Mouse (Mus musculus): ENCODE measurements around the gene Nck2. TPM values are rescaled to one million over a fixed set of nuclear protein-coding genes. Genes with fewer than 3 reads are reported as not detected.

Nck2 gene
- total RNA-seq, 1 experiment, result 20.3 TPM

- Histone ChIP-seq H3K27ac (ENCODE audit: insufficient read depth, low read depth, low read length, poor library complexity, severe bottlenecking) (no peak overlapping the region), H3K4me1 (ENCODE audit: control insufficient read depth in 2 of 2, insufficient read depth in 2 of 2, low read length in 2 of 2, poor library complexity in 1 of 2) (no peaks in the 10 kb centered on the region), H3K9ac (ENCODE audit: insufficient read depth, low read depth, low read length, poor library complexity, severe bottlenecking) (no peak overlapping the region), H3K4me3 (ENCODE audit: insufficient read depth in 1 of 2, low read depth in 1 of 2, low read length in 2 of 2, poor library complexity in 1 of 2, severe bottlenecking in 1 of 2) (no peak overlapping the region), H3K36me3 (ENCODE audit: control insufficient read depth, insufficient read depth, low read length, poor library complexity, severe bottlenecking) (no peaks in the 10 kb centered on the region), H3K9me3 (ENCODE audit: control insufficient read depth, insufficient read depth, low read depth, low read length) (no peaks in the 10 kb centered on the region)
- no peak for DNase-seq (ENCODE audit: low read depth, low spot score)
- TF ChIP-seq CHD2 (IDR thresholded peaks at IDR 0.05; ENCODE audit: low read depth, low read length), result no peak
- TF ChIP-seq ZC3H11A (IDR thresholded peaks at IDR 0.05; ENCODE audit: borderline replicate concordance, low read depth, low read length), result no peak
- TF ChIP-seq ZNF384 (IDR thresholded peaks at IDR 0.05; ENCODE audit: low read depth, low read length), result no peak
- in situ Hi-C loops (cut with MboI; ENCODE audit: low sequenced_read_pairs in 2 of 2, unreplicated experiment in 2 of 2), result no loop called here
Observed at GRCm38 (mm10) chr1:43413749-43414148, 30.6 kb upstream of the Nck2 start.

DNA sequence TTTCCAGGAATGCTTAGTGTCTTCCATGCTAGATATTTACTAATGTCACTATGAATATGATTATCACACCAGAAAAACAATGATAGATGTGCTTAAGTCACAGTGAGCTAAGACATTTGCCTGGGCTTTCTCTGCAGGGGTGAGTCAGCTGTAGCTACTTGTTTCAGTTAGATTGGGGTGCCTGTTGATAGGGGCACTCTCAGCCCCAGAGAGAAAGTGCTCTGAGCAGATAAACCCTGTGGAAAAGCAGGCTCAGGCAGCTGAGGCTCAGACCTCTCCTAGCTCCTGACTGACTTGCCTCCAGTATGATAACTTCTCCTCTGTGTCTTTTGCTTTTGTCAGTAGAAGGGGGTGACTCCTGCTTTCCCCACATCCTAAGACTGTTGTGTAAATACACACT is 30.2 kb upstream of the Nck2 start:
- Histone ChIP-seq H3K4me1 (ENCODE audit: control insufficient read depth in 2 of 2, insufficient read depth in 2 of 2, low read length in 2 of 2, poor library complexity in 1 of 2) (no peaks in the 10 kb centered on the region), H3K9ac (ENCODE audit: insufficient read depth, low read depth, low read length, poor library complexity, severe bottlenecking) (no peak overlapping the region), H3K4me3 (ENCODE audit: insufficient read depth in 1 of 2, low read depth in 1 of 2, low read length in 2 of 2, poor library complexity in 1 of 2, severe bottlenecking in 1 of 2) (no peak overlapping the region), H3K9me3 (ENCODE audit: control insufficient read depth, insufficient read depth, low read depth, low read length) (no peaks in the 10 kb centered on the region), H3K27ac (ENCODE audit: insufficient read depth, low read depth, low read length, poor library complexity, severe bottlenecking) (no peak overlapping the region), H3K36me3 (ENCODE audit: control insufficient read depth, insufficient read depth, low read length, poor library complexity, severe bottlenecking) (no peaks in the 10 kb centered on the region)
- DNase-seq (ENCODE audit: low read depth, low spot score), result no peak
- TF ChIP-seq ZC3H11A (IDR thresholded peaks at IDR 0.05; ENCODE audit: borderline replicate concordance, low read depth, low read length) (no peak), CHD2 (IDR thresholded peaks at IDR 0.05; ENCODE audit: low read depth, low read length) (no peak), HCFC1 (IDR thresholded peaks at IDR 0.05; ENCODE audit: borderline replicate concordance, insufficient read depth, low read length) (no peak), ZNF384 (IDR thresholded peaks at IDR 0.05; ENCODE audit: low read depth, low read length) (no peak), MAFK (IDR thresholded peaks at IDR 0.05; ENCODE audit: insufficient read depth, low read depth, low read length) (no peak)
- in situ Hi-C loops (cut with MboI; ENCODE audit: low sequenced_read_pairs in 2 of 2, unreplicated experiment in 2 of 2), result no loop called here

DNA sequence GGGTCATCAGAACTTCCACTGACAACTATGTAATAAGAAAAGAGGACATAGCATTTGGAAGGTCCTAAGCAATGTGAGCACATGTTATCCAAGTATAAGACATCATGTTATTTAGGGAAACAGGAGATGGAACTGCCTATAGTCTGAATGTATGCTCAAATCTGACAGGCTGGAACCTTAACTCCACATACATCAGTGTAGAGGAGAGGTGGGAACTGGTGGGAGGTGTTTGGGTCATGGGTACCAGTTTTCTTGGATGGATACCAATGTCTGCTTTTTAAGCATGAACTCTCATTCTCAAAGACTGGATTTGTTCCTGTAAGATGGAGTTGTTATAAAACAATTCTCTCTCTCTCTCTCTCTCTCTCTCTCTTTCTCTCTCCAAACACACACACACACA is 29.4 kb upstream of the Nck2 start:
- Histone ChIP-seq H3K27ac (ENCODE audit: insufficient read depth, low read depth, low read length, poor library complexity, severe bottlenecking) (no peak overlapping the region), H3K9me3 (ENCODE audit: control insufficient read depth, insufficient read depth, low read depth, low read length) (no peaks in the 10 kb centered on the region), H3K4me3 (ENCODE audit: insufficient read depth in 1 of 2, low read depth in 1 of 2, low read length in 2 of 2, poor library complexity in 1 of 2, severe bottlenecking in 1 of 2) (no peak overlapping the region), H3K9ac (ENCODE audit: insufficient read depth, low read depth, low read length, poor library complexity, severe bottlenecking) (no peak overlapping the region), H3K4me1 (ENCODE audit: control insufficient read depth in 2 of 2, insufficient read depth in 2 of 2, low read length in 2 of 2, poor library complexity in 1 of 2) (no peaks in the 10 kb centered on the region), H3K36me3 (ENCODE audit: control insufficient read depth, insufficient read depth, low read length, poor library complexity, severe bottlenecking) (no peaks in the 10 kb centered on the region)
- in situ Hi-C loops (cut with MboI; ENCODE audit: low sequenced_read_pairs in 2 of 2, unreplicated experiment in 2 of 2), result no loop called here
- no peak for DNase-seq (ENCODE audit: low read depth, low spot score)
- TF ChIP-seq ZNF384 (IDR thresholded peaks at IDR 0.05; ENCODE audit: low read depth, low read length) (no peak), HCFC1 (IDR thresholded peaks at IDR 0.05; ENCODE audit: borderline replicate concordance, insufficient read depth, low read length) (no peak), MAFK (IDR thresholded peaks at IDR 0.05; ENCODE audit: insufficient read depth, low read depth, low read length) (no peak), ZC3H11A (IDR thresholded peaks at IDR 0.05; ENCODE audit: borderline replicate concordance, low read depth, low read length) (no peak), CHD2 (IDR thresholded peaks at IDR 0.05; ENCODE audit: low read depth, low read length) (no peak)

DNA sequence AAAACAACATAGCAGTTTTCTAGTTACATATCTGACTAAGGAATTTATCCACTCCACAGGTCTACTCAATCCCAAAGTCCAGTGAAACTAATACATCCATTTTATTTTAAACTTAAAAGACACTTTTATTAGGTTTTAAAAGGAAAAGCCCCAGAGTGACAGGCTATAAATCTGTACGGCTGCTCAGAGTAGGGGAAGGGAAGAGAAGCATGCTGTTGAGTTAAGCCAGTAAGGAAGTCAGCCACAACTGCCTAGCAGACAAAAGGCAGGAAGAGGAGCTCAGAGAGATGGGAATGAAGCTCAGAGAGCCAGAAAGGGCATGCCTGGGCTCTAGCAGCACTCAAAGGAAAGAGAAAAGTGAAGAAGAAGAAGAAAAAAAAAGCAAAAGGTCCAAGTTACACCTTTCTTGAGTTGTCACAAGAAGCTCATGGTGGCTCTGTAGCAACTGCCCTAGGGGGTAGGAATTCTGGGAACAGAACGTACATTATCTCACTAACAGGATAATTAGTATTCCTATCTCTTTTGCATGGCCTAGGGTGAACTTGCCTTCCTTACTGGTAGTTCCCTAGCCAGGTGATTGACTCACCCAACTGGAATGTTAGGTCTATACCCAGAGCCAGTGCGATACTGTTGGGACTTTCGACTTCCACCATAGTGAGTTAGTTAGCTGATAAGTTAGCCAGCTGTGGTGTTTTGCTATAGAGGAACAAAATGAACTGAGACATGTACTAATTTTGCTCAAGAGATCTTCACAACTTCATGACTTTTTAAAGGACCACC is 21.2 kb upstream of the Nck2 start:
- no peak for DNase-seq (ENCODE audit: low read depth, low spot score)
- Histone ChIP-seq H3K9ac (ENCODE audit: insufficient read depth, low read depth, low read length, poor library complexity, severe bottlenecking) (no peak overlapping the region), H3K4me1 (ENCODE audit: control insufficient read depth in 2 of 2, insufficient read depth in 2 of 2, low read length in 2 of 2, poor library complexity in 1 of 2) (no peaks in the 10 kb centered on the region), H3K36me3 (ENCODE audit: control insufficient read depth, insufficient read depth, low read length, poor library complexity, severe bottlenecking) (no peaks in the 10 kb centered on the region), H3K9me3 (ENCODE audit: control insufficient read depth, insufficient read depth, low read depth, low read length) (no peaks in the 10 kb centered on the region), H3K27ac (ENCODE audit: insufficient read depth, low read depth, low read length, poor library complexity, severe bottlenecking) (no peak overlapping the region), H3K4me3 (ENCODE audit: insufficient read depth in 1 of 2, low read depth in 1 of 2, low read length in 2 of 2, poor library complexity in 1 of 2, severe bottlenecking in 1 of 2) (no peak overlapping the region)
- TF ChIP-seq CHD2 (IDR thresholded peaks at IDR 0.05; ENCODE audit: low read depth, low read length) (no peak), ZNF384 (IDR thresholded peaks at IDR 0.05; ENCODE audit: low read depth, low read length) (no peak), ZC3H11A (IDR thresholded peaks at IDR 0.05; ENCODE audit: borderline replicate concordance, low read depth, low read length) (no peak), MAFK (IDR thresholded peaks at IDR 0.05; ENCODE audit: insufficient read depth, low read depth, low read length) (no peak), HCFC1 (IDR thresholded peaks at IDR 0.05; ENCODE audit: borderline replicate concordance, insufficient read depth, low read length) (no peak)
- in situ Hi-C loops (cut with MboI; ENCODE audit: low sequenced_read_pairs in 2 of 2, unreplicated experiment in 2 of 2), result no loop called here
